Mouse (Mus musculus) cerebellum, adult 9-11 months (tissue): ENCODE measurements around the gene Rpap3.

Experiments used
- DNase-seq: peaks from one replicate; pipeline ENCODE4 v3.0.0; 2022

The Rpap3 gene

DNA sequence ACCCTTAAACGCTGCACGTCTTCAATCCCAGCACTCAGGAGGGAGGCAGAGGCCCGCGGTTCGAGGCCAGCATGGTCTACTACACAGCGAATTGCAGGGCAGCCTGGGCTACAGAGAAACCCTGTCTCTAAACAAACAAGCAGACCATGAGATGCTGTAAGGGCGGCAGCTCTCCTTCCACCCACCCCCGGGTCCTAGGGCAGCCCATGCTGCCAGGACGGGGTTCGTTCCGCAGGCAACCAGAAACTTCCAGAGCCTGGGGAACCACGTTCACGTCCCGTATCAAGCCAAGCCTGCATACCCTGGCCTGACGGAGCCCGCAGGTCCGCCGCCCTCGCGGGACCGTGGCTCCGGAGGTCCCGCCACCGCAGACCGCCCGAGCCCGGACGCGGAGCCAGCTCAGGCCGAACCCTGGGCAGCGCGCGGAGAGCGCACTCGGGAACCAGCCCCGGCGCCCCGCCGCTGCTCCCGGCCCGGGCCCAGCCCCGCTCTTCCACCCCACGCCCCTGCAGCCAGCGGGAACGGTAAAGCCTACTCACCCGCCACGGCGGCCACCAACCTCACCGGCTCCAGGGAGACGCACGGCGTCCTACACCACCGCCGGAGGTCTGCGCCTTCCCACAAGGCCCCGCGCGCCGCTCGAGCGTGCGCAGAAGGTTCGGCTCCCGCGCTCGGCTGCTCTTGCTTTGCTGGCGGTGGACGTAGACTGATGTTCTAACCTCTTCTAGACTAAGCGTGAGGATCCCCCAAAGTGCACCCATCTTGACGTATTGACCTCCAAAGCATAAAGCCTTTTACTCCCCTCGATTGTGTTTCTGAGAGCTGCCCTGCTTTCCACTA lies at the start of gene Rpap3:
TSS of gene Rpap3 (minus strand) at position 615 of the 840 bp plus-strand sequence.
- DNase-seq: peak; percentile 83

DNA sequence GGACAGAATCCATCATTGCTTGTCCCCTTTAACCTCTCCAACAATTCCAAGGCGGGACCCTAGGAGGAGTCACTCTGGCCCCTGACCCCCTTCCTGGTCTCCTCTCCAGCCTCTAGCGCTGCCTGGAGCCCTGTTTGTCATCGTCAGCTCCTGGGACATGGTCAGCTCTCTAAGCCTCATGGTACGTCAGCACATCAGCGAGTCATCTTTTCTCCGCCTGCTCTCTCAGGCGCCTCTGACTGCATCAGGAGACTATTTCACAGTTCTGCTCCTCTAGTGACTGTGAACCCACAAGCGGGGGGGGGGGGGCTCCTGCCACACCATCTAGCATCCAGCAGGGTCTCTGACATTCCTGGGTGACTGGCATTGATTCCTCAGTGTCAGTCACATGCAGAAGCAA lies 49.7 kb upstream of the Rpap3 start:
- no peak for DNase-seq

- DNase-seq: no peak
Observed at GRCm38 (mm10) chr15:97754476-97754875, 48.9 kb upstream of the Rpap3 start.

DNA sequence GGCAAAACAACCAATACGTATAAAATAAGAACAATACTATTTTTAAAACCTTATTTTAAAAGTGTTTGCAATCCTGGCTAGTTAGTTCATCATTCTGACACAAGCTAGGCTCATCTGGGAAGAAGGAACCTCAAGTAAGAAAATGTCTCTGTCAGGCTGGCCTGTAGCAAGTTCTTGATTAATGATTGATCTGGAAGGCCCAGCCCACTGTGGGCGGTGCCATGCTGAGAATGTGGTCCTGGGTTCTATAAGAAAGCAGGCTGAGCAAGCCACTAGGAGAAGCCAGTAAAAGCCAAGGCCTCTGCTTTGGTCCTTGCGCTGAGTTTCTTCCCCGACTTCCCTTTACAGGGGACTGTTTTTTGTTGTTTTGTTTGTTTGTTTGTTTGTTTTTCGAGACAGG lies 46.9 kb upstream of the Rpap3 start:
- no peak for DNase-seq

GRCm38 (mm10) chr15:97751676-97752075 lies 46.1 kb upstream of the Rpap3 start:
- no peak for DNase-seq

DNA sequence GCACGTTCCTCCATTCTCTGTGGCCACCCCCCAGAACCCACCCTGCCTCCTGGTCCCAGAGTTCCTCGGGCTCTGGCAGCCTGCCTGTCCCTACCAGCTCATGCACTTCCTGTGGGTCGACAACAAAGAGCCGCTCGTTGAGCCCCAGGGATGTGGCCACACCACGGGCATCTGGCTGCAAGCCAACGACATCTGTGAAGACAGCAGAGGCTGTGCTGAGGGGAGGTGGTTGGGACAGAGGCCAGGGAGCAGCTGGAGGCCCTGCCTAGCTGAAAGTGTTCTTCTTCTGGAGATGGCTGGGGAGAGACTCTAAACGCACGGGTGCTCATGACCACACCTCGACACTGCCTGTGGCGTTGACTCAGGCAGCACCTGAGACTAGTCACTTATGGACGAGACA lies 45.1 kb upstream of the Rpap3 start:
- DNase-seq: peak; percentile 54

- DNase-seq: no peak
Observed at GRCm38 (mm10) chr15:97749841-97750240, 44.2 kb upstream of the Rpap3 start.

- no peak for DNase-seq
Observed at GRCm38 (mm10) chr15:97749397-97749796, 43.8 kb upstream of the Rpap3 start.

- DNase-seq: no peak
Observed at GRCm38 (mm10) chr15:97748964-97749363, 43.3 kb upstream of the Rpap3 start.

DNA sequence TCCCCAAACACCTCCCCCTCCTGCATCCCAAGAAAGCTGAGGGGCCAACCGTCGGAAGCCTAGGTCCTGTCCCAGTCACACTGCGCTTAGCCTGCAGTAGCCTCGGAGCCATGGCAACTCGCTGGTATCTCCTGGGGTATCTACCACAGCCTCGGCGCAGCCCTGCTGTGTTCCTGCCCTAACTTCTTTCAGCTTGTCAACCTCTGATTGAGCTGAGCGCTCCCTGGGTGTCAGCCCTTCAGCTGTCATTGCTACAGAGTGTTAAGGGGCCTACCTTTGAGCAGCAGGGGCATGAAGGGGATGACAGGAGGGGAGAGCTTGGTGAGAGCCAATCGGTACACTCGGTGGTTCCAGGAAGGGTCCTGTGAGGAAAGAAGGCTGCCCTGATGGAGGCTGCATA lies 42.7 kb upstream of the Rpap3 start:
- DNase-seq: no peak

- no peak for DNase-seq
Observed at GRCm38 (mm10) chr15:97747486-97747885, 41.9 kb upstream of the Rpap3 start.

DNA sequence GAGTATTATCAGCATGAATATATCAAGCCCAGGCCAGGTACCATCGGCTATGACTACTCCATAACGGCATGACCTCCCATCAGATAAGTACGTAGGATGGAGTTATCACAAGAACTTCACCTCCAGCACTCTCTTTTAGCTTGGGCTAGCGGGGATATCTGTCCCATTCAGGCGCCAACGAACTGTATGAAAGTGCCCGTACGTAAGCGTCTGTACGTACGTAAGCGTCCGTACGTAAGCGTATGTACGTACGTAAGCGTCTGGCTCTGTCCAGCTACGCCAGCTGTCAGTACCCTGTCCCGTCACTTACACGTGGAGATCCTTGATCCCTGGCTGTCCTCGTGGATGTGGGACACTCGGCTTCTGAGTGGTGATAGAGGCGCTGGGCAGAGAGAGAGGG lies 41.1 kb upstream of the Rpap3 start:
- no peak for DNase-seq

GRCm38 (mm10) chr15:97746278-97746677 lies 40.7 kb upstream of the Rpap3 start:
- no peak for DNase-seq

DNA sequence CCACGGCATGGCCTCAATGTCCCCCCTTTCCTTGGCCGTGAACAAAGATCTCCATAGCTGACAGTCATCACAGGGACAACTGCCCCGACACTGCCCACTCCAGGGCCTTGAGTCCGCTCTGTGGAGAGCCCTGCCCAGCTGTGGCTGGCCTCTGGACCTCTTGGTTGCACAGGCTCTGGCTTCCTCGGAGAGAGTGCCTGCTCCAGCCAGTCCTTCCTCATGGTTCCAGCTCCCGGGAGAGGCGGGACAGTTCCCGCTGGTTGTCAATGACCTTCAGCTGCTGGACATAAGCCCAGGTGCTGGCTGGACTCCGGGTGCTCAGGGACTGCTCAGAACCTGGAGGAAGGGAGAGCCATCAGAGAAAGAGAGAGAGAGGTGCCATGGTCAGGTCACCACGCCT lies 39.7 kb upstream of the Rpap3 start:
- peak; percentile 29 for DNase-seq

GRCm38 (mm10) chr15:97744930-97745329 lies 39.3 kb upstream of the Rpap3 start:
- no peak for DNase-seq

DNA sequence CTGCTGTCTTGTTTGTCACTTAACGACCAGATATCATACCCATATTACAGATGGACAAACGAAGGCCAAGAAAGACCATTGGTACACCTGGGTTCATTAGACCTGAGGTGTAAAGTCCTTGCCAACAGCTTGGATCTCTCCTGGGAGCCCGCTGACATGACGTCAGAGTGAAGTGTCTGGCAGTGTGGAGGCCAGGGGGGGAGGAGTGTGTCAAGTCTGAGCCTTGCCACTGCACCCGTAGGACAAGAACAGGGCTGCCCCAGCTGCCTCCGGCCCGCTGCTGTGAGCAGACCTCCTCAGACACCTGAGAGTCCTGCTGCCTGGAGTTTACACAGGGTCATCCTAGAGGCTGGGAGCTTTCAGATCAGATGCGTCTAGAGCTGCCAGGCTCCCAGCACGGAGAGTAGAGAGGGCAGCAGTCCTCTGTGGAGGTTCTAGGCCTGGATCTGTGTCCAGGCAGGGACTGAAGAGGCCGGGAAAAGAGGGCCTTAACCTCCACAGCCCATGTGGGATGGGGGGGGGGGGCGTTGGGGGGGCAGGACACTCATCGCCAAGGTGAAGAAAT lies 38.4 kb upstream of the Rpap3 start:
- DNase-seq: no peak

GRCm38 (mm10) chr15:97743210-97743609 lies 37.6 kb upstream of the Rpap3 start:
- DNase-seq: no peak

DNA sequence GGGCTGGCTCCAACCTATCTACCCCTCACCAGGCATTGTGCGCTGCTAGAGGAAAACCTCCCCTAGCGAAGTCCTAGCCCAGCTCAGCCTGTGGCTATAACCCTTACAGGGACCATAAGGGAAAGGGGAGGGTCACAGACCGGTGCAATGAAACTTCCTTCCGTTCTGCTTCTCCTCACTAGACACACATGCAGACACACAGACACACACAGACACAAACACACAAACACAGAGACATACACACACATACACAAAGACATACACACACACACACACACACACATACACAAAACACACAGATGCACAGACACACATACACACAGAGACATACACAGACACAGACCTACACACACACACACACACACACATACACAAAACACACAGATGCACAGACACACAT lies 37.0 kb upstream of the Rpap3 start:
- no peak for DNase-seq

DNA sequence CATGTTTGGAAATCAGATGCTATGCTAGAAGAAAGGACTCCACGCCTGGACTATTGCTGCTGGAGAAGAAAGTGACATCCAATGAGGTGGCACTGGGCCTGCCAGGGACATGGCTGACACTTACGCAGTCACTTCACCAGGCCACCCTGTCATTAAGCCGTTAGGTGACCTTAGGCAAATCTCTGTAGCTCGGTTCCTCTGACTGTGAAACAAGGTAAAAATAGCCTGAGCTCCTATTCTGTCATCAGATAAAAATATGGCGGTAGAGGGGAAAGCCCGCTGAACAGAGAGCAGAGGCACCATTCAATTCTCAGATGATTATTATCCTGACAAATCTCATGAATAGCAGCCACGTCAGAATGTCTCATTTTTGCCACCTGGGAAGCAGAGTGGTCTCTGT lies 36.4 kb upstream of the Rpap3 start:
- no peak for DNase-seq

GRCm38 (mm10) chr15:97741662-97742061 lies 36.0 kb upstream of the Rpap3 start:
- no peak for DNase-seq

- no peak for DNase-seq
Observed at GRCm38 (mm10) chr15:97740283-97740732, 34.7 kb upstream of the Rpap3 start.

DNA sequence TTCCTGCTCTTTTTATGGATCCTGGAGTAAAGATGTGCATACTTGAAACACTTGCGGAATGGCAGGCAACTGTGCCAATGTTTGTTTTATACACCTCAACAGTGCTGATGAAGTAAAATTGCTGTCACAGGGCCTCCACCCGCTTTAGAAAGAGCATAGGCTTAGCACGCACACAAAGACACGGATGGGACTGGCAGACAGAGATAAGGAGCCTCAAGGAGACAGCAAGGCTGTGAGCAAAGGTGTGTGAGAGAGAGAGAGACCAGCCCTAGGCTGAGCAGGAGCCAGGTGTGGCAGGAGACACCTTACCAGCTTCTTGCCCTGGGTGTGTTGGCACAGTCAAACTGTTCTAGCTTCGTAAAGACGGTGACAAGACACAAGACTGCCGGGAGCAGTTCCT lies 33.3 kb upstream of the Rpap3 start:
- no peak for DNase-seq

GRCm38 (mm10) chr15:97731988-97732387 lies 26.4 kb upstream of the Rpap3 start:
- no peak for DNase-seq

DNA sequence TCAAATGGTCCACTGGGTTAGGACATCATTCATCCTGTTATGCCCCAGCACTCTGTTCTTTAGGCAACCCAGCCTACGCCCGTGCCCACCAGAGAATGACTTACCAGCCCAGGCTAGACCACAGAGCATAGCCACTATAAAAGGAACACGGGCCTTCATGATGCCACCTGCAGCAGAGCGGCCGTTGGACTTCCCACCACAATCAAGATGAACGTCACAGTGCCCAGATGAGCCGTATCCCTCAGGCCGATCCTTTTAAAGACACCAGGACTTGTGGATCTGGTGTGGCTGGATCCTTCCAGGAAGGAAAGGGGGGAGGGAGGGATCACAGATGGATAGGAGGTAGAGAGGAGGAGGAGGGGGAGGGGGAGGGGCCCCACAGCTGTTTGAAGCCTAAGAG lies 25.5 kb upstream of the Rpap3 start, which contains the start of gene Endou:
TSS of gene Endou (minus strand) at position 229 of the 400 bp plus-strand sequence.
- no peak for DNase-seq

DNA sequence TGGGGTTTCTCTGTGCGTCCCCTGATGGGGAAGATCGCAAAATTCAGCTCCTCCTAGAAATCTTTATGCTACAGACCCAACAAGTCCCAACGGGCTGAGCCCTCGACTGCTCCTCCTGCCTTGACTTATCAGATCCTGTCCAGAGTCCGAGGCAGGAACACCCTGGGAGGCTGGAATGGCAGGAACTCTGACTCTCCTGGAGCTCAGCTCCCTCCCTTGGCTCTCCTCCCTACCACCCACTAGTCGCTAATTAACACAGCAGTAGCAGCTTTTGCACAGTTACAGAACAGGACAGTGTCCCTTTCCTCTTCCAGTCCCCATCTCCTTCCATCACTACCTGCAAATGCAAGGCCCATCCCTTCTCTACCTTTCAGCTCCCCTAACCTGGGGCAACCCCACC lies 24.7 kb upstream of the Rpap3 start:
- DNase-seq: no peak
